Mouse (Mus musculus): ENCODE measurements around the gene Rab11fip2. TPM values are rescaled to one million over a fixed set of nuclear protein-coding genes. Genes with fewer than 3 reads are reported as not detected.

Gene Rab11fip2
- polyA plus RNA-seq, 1 experiment from 2014 or later, result 3.6 TPM

DNA sequence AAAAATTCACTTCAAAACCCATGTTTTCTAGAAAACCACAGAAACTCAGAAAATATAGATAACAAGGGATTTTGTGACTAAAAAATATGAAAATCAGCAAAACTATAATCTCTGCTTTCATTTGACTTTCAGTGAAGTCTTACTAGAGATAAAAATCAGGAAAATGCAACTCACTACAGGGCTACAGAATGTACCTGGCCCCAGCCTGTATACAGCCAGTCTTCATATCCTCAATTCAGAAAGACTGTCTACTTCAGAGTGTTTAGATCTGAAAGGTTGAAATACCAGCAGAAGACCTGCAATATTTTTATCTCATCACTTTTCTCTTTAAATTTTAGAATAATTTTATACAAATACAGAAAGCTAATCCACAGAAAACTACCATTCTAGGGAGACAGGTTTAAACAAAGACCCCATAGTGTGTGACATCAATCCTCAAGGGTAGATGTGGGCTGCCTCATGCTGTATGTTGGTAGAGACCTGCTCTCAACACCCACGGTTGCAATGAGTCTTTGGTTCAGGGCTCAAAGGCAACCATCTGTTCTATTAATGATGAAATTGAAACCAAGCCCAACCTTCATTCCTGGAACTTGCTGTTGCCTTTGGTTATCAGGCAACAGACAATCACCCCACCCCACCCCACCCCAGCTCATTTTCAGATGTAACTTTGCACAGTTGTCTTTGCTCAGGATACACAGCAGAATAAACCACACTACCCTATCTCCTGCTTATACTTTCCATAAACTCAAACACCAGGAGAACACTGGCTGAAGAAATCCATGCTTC is 38.0 kb downstream of the Rab11fip2 start:
- Histone ChIP-seq H3K9me3 (no peaks in the 10 kb centered on the region), H3K4me1 (no peaks in the 10 kb centered on the region), H3K4me3 (no peak overlapping the region), H3K27ac (no peak overlapping the region), H3K27me3 (ENCODE audit: poor library complexity, severe bottlenecking) (no peaks in the 10 kb centered on the region), H3K36me3 (replicated peaks) (peaks cover 23% of the 10 kb centered on the region)
- no peak for DNase-seq (ENCODE audit: extremely low spot score, low spot score)
- WGBS, result 53% methylated on average over 1 of the region's 1 CpGs

DNA sequence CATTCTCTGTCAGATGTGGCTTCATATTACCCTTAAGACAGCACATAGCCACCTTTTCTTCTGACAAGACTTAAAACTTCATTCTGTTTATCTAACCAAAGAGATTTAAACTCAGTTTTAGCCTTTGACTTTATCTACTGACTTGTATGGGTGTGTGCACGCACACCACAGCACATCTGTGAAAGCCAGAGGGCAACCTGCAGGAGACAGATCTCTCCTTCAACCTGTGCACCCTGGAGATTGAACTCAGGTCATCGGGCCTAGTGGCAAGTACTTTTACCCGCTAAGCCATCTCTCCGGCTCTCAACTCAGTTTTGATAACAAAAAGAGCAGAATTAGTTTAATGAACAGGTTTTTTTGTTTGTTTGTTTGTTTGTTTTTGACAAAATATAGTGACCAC is 43.5 kb downstream of the Rab11fip2 start:
- no peaks in the 10 kb centered on the region for H3K4me1 ChIP-seq
- peaks cover 7% of the 10 kb centered on the region; the same call in 1 of the 2 replicates for H3K36me3 ChIP-seq (replicated peaks)
- DNase-seq (ENCODE audit: extremely low spot score, low spot score), result no peak
- H3K4me3 ChIP-seq, result no peak overlapping the region
- no peaks in the 10 kb centered on the region for H3K27me3 ChIP-seq (ENCODE audit: poor library complexity, severe bottlenecking)
- WGBS, result 94% methylated on average over 4 of the region's 4 CpGs
- H3K9me3 ChIP-seq, result no peaks in the 10 kb centered on the region
- H3K27ac ChIP-seq, result no peak overlapping the region

DNA sequence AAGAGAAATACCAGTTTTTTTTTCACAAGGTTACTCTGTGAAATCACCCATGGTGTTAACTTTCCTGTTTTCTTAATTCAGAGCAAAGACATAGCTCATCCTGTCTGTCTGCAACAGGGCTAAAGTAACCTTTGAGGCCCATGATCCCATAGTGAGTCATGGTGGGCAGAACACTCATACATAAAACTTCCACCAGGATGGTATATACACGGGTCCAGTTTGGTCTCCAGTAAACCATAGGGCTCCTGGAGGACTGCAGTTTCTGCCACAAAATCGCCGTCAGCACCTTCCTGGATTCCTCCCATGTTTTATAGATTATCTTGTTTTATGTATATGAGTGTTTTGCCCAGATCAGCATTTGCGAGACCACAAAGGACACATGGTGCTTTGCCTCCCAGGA is 45.2 kb downstream of the Rab11fip2 start:
- DNase-seq (ENCODE audit: extremely low spot score, low spot score), result no peak
- H3K4me1 ChIP-seq, result no peaks in the 10 kb centered on the region
- no peak overlapping the region for H3K4me3 ChIP-seq
- no peak overlapping the region for H3K27ac ChIP-seq
- H3K9me3 ChIP-seq, result no peaks in the 10 kb centered on the region
- no peaks in the 10 kb centered on the region for H3K27me3 ChIP-seq (ENCODE audit: poor library complexity, severe bottlenecking)
- peaks cover 7% of the 10 kb centered on the region; the same call in 1 of the 2 replicates for H3K36me3 ChIP-seq (replicated peaks)
- WGBS, result 90% methylated on average over 4 of the region's 4 CpGs

DNA sequence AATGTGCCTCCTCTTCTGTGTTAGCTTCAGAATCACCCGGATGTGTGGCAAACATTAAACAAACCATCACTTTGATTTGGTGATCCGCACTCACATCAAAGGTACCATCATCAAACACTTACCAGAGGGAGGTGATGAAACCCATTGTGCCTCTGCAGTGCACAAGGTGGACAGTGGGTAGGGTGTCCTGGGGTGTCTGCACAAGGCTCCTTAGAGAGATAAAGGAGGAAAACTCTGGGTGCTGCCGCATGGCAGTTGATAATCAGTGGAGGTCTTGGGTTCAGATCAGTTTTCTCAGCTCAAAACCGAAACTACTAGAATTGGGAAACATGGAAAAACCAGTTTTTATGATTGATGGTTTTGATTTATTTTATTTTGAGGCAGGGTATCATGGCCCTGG is 54.1 kb downstream of the Rab11fip2 start:
- 76% methylated on average over 4 of the region's 4 CpGs for WGBS

DNA sequence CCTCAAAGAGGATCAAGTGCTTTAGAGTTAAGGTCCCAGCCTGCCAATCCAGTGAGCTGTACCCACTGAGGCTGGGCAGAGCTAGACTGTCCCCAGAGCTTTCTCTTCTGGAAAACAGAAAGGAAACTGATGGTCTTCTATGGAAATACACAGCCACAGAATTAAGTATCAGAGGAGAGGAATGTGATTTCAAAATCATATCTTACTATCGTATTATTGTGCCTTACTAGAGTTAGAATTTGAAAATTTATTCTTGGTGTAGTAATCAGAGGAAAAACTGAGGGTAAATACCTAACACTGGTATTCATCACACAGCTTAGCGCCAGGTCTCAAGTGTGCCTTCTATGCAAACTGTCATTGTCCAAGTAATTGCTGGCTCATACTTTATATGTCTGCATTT is 54.6 kb downstream of the Rab11fip2 start:
- 0 out of 2 replicates have a peak, but pooled peaks cover 6% of the 10 kb centered on the region for H3K36me3 ChIP-seq (replicated peaks)
- H3K27me3 ChIP-seq (ENCODE audit: poor library complexity, severe bottlenecking), result no peaks in the 10 kb centered on the region
- H3K4me3 ChIP-seq, result no peak overlapping the region
- peaks cover 40% of the 10 kb centered on the region for H3K4me1 ChIP-seq
- H3K9me3 ChIP-seq, result no peaks in the 10 kb centered on the region
- DNase-seq (ENCODE audit: extremely low spot score, low spot score), result no peak
- peak overlapping the region; percentile 42; the same call in 1 of the 2 replicates for H3K27ac ChIP-seq
- 94% methylated on average over 2 of the region's 2 CpGs for WGBS

More for the DNA sequence above, 54.1 kb downstream of the Rab11fip2 start:
- no peak overlapping the region for H3K4me3 ChIP-seq
- no peak overlapping the region for H3K27ac ChIP-seq
- H3K27me3 ChIP-seq (ENCODE audit: poor library complexity, severe bottlenecking), result no peaks in the 10 kb centered on the region
- H3K36me3 ChIP-seq (replicated peaks), result 0 out of 2 replicates have a peak, but pooled peaks cover 6% of the 10 kb centered on the region
- no peaks in the 10 kb centered on the region for H3K9me3 ChIP-seq
- peaks cover 40% of the 10 kb centered on the region for H3K4me1 ChIP-seq
- DNase-seq (ENCODE audit: extremely low spot score, low spot score), result no peak

DNA sequence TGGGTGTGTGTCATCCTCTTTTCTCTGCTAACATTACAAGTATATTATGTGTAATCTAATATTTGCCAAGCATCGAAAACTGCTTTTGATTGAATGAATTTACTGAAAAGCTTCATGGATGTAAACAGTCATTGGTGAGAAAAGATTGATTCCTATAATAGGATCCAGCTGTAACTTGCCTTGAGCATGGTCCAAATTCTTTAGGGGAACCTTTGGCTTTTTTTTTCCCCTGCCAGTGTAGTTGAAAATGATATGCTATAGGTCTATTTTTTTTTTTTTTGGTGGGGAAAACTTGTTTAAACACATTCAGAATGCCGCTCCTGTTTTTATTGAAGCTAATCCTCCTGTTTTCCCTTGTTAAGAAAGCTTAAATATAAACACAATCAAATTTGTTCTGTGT is 55.6 kb downstream of the Rab11fip2 start:
- Histone ChIP-seq H3K9me3 (no peaks in the 10 kb centered on the region), H3K36me3 (replicated peaks) (0 out of 2 replicates have a peak, but pooled peaks cover 6% of the 10 kb centered on the region), H3K27ac (peak overlapping the region; percentile 12; the same call in 1 of the 2 replicates), H3K4me3 (no peak overlapping the region), H3K27me3 (ENCODE audit: poor library complexity, severe bottlenecking) (no peaks in the 10 kb centered on the region), H3K4me1 (peaks cover 40% of the 10 kb centered on the region)
- WGBS, result 52% methylated on average over 2 of the region's 2 CpGs
- no peak for DNase-seq (ENCODE audit: extremely low spot score, low spot score)

DNA sequence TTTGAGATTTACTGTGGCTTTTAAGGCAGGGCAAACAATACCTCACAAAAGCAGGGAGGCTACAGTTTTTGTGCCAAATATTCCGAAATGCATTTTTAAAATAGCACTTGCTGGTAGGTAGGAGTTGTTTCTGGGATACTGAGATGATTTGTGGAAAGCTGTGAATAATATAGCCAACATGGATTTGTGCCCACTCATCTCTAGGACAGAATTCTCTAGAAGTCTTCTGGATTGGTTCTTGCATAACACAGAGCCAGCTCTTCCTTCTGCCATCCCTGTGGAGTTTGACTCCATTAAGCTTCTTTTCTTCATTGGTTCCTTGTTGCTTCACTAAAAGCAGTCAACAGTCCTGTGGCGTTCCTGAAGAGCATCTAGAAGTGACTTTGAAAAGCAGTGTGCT is 58.2 kb downstream of the Rab11fip2 start:
- peaks cover 32% of the 10 kb centered on the region for H3K4me1 ChIP-seq
- DNase-seq (ENCODE audit: extremely low spot score, low spot score), result no peak
- H3K36me3 ChIP-seq (replicated peaks), result no peaks in the 10 kb centered on the region
- H3K27ac ChIP-seq, result no peak overlapping the region
- H3K4me3 ChIP-seq, result no peak overlapping the region
- 71% methylated on average over 2 of the region's 2 CpGs for WGBS
- H3K27me3 ChIP-seq (ENCODE audit: poor library complexity, severe bottlenecking), result no peaks in the 10 kb centered on the region
- no peaks in the 10 kb centered on the region for H3K9me3 ChIP-seq

DNA sequence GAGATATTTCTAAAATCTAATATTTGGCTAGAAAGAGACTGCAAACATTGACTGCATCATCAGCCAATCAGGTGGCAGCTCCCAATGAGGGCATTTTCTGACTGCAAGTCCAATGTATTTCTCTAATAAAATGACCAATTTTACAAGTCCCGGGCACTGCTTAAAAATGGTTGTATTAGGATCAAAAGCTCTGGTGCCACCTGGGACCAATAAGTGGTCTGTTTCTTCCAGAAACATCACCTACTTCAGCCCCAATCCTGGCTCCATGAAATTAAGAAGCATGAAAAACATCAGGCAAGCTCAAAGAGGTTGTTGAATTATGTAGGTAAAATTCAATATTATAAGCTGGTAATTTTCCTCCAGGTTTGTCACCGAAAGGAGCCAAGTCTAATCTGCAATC is 66.2 kb downstream of the Rab11fip2 start:
- Histone ChIP-seq H3K9me3 (peaks cover 4% of the 10 kb centered on the region), H3K4me1 (no peaks in the 10 kb centered on the region), H3K27me3 (ENCODE audit: poor library complexity, severe bottlenecking) (no peaks in the 10 kb centered on the region), H3K36me3 (replicated peaks) (peaks cover 5% of the 10 kb centered on the region; the same call in 1 of the 2 replicates), H3K27ac (no peak overlapping the region), H3K4me3 (no peak overlapping the region)
- no peak for DNase-seq (ENCODE audit: extremely low spot score, low spot score)
- WGBS, result 91% methylated on average over 2 of the region's 2 CpGs

DNA sequence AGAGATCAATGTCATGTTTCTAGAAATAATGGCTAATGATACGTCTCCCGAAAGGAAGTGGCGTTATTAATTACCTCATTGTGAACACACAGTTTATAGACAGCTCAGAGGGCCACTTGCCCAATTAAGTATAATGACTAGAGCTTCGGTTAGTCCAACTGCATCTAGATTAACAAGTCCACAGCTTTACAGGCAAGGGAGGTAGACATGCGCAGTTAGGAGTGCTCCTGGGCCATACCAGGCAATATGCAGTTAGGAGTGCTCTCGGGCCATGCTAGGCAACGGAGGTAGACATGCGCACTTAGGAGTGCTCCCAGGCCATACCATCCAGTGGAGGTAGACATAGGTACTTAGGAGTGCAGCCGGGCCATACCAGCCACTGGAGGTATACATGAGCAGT is 76.8 kb downstream of the Rab11fip2 start:
- Histone ChIP-seq H3K27me3 (ENCODE audit: poor library complexity, severe bottlenecking) (peaks cover 71% of the 10 kb centered on the region), H3K4me1 (peaks cover 42% of the 10 kb centered on the region), H3K4me3 (no peak overlapping the region), H3K27ac (no peak overlapping the region), H3K9me3 (no peaks in the 10 kb centered on the region), H3K36me3 (replicated peaks) (no peaks in the 10 kb centered on the region)
- peak; percentile 39 for DNase-seq (ENCODE audit: extremely low spot score, low spot score)
- 58% methylated on average over 9 of the region's 9 CpGs for WGBS

DNA sequence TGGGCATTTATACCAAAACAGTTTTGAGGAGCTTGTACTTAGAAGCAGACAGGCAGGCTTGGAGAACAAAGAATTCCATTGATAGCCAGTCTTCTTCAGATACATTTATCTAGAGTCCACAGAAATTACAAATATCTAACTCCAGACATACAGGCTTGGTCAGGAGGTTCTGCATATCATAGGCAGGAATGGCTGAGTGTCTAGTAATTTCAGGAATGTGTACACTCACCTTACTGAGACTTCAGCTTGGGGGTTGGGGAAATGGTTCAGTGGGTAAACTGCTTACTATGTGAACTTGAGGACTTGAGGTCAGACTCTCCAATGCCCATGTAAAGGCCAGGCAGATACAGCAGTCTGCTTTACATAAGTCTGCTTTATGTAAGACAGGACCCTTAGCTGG is 81.0 kb downstream of the Rab11fip2 start:
- Histone ChIP-seq H3K9me3 (no peaks in the 10 kb centered on the region), H3K36me3 (replicated peaks) (no peaks in the 10 kb centered on the region), H3K4me3 (no peak overlapping the region), H3K27me3 (ENCODE audit: poor library complexity, severe bottlenecking) (peaks cover 61% of the 10 kb centered on the region), H3K27ac (no peak overlapping the region), H3K4me1 (peaks cover 53% of the 10 kb centered on the region)
- DNase-seq (ENCODE audit: extremely low spot score, low spot score), result no peak

DNA sequence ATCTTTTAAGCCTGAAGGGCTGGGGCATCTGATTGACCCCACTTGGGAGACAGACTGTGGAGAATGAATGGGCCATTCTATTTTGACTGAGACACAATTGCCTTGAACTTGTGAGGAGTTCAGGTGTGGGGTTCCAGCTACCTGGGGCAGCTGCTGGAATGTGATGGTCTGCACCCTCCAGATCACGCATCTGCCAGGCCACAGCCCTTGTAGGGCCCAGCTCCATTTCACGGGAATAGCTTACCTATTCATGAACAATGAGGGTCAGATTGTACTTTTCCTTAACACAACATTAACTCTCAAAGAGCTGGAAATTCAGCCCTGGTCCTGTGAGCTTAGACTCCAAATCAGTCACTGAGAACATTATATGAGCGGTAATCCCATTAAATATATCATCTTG is 82.7 kb downstream of the Rab11fip2 start:
- Histone ChIP-seq H3K4me1 (peaks cover 41% of the 10 kb centered on the region), H3K4me3 (no peak overlapping the region), H3K27ac (no peak overlapping the region), H3K9me3 (no peaks in the 10 kb centered on the region), H3K36me3 (replicated peaks) (no peaks in the 10 kb centered on the region), H3K27me3 (ENCODE audit: poor library complexity, severe bottlenecking) (peaks cover 62% of the 10 kb centered on the region)
- no peak for DNase-seq (ENCODE audit: extremely low spot score, low spot score)
- 69% methylated on average over 3 of the region's 3 CpGs for WGBS

DNA sequence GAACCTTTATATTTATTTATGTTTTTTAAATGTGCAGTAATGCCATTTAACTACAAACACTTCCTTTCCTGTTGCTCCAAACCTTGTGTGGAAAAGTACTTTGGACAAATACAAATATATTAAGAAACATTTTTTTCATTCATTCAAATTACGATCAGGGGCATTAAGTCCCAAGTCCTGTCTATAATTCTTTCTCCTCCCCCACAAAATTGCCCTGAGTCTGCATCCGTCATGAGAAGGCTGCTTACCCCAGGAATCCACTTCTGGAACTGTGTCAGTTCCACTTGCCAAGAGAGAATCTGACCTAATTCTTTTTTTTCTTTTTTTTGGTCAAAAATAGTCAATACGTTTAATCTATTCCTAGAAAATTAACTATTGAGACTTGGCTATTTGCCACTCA is 90.4 kb downstream of the Rab11fip2 start:
- H3K9me3 ChIP-seq, result no peaks in the 10 kb centered on the region
- DNase-seq (ENCODE audit: extremely low spot score, low spot score), result no peak
- 81% methylated on average over 3 of the region's 3 CpGs for WGBS

More for the DNA sequence above, 90.4 kb downstream of the Rab11fip2 start:
- peaks cover 23% of the 10 kb centered on the region for H3K27me3 ChIP-seq (ENCODE audit: poor library complexity, severe bottlenecking)
- H3K4me3 ChIP-seq, result no peak overlapping the region
- H3K4me1 ChIP-seq, result peaks cover 31% of the 10 kb centered on the region
- H3K36me3 ChIP-seq (replicated peaks), result no peaks in the 10 kb centered on the region
- H3K27ac ChIP-seq, result no peak overlapping the region
